Mouse (Mus musculus) regulatory T cell (primary cell): ENCODE data around the gene Prdx5.
"Not testable (repeated sequence)": the region's sequence is repeated elsewhere in the genome, so short reads cannot be mapped to it uniquely, and the experiment has no call there.

ENCODE experiments used
- in situ Hi-C: fragments of 300-600 bp; cut with MboI, MseI; formaldehyde crosslinking; loops from one replicate; pipeline ENCODE4 v1.15.1; 2025; ENCODE audit warnings: high pct_unique_total_duplicates

Prdx5 gene

DNA sequence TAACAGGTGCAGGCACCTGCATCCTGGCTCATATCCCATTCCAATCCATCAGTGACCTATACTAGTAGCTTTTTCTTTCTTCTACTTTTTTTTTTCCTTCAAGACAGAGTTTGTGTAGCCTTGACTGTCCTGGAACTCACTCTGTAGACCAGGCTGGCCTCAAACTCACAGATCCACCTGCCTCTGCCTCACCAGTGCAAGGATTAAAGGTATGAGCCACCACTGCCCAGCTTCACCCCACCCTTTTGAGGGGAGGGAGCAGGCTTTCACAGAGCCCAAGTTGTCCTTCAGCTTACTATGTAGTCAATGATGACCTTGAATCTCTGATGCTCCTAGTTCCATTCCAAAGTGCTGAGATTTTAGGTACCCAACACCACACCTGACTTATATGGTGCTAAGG lies 9.5 kb upstream of the Prdx5 start:
- in situ Hi-C loops: no loop called here

- in situ Hi-C loops: no loop called here
Observed at GRCm38 (mm10) chr19:6918321-6918720, 8.4 kb upstream of the Prdx5 start.

DNA sequence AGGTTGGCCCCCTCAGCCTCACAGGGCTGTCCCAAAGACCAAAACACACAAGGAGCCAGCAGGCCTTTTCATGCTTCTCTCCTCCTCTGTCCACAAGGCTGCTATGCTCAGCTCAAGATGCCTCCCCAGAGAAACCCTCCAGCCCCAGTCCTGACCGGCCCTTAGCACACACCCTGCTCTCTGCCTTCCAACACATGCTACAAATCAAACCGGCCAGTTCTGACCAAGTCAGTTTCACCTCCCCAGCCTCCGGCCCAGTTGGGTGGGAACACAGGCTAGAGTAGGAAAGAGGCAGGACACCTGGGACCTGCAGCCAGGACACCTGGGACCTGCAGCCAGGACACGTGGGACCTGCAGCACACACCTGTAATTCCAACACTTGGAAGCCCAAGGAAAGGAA lies 6.6 kb upstream of the Prdx5 start:
- in situ Hi-C loops: no loop called here

DNA sequence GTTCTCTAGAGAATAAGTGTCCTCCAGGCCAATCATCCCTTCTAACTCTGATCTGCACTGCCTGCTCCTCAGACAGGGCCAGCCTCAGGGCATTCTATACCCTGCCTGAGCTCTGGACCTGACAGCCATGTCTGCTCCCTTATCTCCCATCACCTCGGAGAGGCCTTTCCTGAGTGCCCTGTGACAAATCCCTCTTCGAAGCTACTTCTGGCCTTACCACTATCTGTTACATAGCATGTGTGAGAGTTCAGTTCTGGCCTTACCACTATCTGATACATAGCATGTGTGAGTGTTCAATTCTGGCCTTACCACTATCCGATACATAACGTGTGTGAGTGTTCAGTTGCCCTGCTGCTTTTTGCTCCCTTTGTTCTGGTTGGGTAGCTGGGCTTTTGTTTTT lies 5.4 kb upstream of the Prdx5 start:
- in situ Hi-C loops: no loop called here

DNA sequence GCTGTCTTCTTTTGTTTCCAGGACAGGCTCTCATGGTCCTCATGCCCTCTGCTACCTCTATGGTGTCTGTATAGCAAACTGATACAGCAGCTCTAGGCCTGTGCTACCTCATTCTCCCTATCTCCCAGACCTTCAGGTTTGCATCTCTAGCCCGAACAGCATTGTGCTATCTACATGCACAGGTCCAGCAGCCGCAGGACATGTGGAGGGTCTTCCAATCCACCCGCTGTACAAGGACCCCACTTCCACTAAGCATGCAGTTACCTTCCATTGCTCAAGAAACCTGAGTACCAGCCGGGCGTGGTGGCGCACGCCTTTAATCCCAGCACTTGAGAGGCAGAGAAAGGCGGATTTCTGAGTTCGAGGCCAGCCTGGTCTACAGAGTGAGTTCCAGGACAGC lies 4.6 kb upstream of the Prdx5 start:
- in situ Hi-C loops: loop anchor here (5.0 kb wide), 1 partner anchor 42 kb away; no protein-coding TSS in a partner anchor

GRCm38 (mm10) chr19:6913991-6914390 lies 4.1 kb upstream of the Prdx5 start:
- in situ Hi-C loops: loop anchor here (5.0 kb wide), 1 partner anchor 42 kb away; no protein-coding TSS in a partner anchor

- in situ Hi-C loops: loop anchor here (5.0 kb wide), 1 partner anchor 41 kb away; no protein-coding TSS in a partner anchor
Observed at GRCm38 (mm10) chr19:6913036-6913435, 3.1 kb upstream of the Prdx5 start.

GRCm38 (mm10) chr19:6912205-6912970 lies 2.5 kb upstream of the Prdx5 start:
- in situ Hi-C loops: loop anchor here (5.0 kb wide), 1 partner anchor 40 kb away; no protein-coding TSS in a partner anchor

DNA sequence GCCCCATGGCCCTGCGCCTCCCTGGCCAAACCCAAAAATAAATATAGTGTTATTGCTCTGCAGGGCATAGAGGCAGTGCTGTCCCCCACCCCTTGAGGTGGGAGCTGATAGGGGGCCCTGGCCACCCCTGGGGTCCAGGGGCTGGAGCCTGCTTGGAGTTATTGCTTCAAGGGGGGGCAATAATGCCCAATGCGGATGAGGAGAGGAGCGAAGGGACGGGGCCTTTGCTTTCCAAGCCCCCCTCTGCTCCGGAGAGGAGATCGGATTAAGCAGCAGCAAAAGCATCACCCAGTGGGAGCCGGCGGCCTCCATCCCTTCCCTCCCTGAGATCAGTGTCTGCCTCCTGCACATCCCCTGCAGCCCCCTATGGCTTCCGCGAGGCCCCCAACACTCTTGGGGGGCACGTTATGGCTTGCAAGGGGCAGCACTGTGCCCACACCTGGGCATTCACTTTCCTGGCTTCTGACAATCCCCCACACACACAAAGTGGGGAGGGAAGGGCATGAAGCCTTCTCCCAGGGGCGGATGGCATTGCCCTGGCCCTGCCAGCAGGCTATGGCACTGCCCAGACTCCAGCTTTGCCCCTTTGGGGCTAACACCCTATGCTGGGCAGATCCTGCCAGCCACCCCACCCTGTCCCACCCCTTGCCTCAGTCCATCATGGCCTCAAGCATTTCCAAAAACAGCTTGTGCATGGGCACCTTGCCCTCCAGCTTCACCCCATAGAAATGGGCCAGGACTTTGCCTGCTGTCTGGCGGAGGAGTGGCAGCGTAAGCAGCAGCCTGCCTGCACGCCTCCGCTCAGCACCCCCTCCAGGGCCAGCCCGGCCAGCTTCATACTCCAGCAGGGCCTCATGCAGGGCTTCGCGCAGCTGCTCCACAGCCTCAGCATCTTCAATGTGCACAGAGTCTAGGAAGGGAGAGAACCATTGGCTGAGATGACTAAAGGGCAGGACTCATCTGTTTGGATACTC lies 1.5 kb upstream of the Prdx5 start:
- in situ Hi-C loops: loop anchor here (5.0 kb wide), 1 partner anchor 39 kb away; no protein-coding TSS in a partner anchor

- in situ Hi-C loops: loop anchor here (5.0 kb wide), 1 partner anchor 38 kb away; no protein-coding TSS in a partner anchor
Observed at GRCm38 (mm10) chr19:6910306-6910705, 400 bp upstream of the Prdx5 start.

GRCm38 (mm10) chr19:6909021-6909420 lies 885 bp downstream of the Prdx5 start:
- in situ Hi-C loops: no loop called here

DNA sequence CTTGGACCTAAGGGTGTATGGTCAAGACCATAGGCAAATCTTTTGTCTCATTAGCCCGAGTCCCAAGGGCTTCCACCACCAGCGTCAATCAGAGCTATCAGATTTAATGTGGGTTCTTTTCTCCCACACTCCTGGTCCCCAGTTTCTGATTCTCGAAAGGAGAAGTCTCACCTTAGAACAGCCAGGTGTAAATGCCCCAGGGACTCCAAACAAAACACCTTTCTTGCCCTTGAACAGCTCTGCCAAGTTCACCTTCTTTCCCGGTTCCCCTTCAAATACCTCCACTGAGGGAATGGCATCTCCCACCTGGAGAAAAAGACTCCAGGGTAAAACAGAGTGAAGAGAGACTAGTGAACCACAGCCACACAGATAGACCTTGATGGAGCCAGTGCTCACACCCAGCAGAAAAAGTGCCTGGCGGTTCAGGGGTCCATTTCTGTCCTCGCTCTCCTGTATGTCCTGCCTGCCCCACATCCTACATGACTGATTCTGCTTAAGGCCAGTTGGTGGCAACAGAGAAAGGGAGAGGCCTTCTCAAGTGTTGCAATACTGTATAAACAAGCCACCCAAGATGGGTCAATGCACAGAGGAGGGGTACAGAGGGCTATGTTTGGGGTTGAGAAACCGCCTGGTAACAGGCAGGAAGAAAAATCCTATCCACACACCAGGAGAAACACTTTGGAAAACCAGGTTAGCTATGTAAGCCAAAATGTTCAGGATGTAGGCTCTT lies 1.9 kb downstream of the Prdx5 start:
- in situ Hi-C loops: no loop called here

DNA sequence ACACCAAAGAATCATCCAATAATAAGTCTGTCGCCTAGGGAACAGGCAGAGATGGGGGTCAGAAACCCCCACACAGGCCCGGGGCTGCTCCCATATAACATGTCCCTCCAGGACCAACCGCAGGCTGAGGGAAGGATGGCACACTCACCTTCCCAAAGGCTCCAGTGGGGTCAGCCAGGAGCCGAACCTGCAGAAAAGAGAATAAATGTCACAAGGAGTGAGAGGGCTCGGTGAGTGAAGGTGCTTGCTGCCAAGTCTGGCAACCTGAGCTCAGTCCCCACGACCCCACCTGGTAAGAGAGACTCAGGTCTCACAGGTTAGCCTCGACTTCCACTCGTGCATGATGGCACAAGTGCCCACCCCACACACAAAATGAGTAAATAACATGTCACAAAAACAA lies 2.8 kb downstream of the Prdx5 start:
- in situ Hi-C loops: no loop called here

DNA sequence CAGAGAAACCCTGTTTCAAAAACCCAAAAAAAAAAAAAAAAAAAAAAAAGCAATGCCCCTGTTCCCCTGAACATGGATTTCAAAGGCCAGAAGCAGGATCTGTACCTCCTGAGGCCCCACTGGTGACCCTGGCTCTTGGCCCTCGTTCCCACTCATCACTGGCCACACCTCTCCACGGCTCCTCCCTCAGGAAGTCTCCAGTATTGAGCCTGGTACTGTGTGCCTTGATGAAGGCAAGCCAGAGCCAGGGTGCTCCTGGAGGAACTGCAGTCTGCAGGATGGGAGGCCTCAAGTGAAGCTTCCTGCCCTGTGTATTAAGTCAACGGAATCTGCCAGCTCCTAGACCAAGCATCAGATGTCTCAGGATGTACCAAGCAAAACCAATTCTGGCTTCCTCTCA lies 3.7 kb downstream of the Prdx5 start:
- in situ Hi-C loops: no loop called here

GRCm38 (mm10) chr19:6905498-6906159 lies 4.3 kb downstream of the Prdx5 start:
- in situ Hi-C loops: no loop called here

DNA sequence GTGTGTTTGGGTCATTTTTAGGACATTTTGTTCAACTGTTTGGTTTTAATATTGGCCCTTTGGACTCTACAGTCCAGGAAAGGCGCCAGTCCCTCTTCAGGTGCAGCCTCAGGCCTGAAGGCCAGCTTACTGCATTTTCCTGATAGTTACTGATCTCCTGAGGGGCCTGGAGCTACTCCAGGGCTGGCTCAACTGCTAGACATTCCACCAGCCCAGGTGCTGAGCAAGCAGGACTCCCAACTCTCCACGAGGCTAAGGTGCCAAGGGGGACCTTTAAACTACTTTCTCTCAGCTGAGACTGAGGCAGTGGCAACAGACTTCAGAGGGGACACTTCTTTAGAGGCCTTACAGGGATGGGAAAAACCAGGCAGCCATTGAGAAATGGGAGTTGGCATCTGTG lies 5.1 kb downstream of the Prdx5 start:
- in situ Hi-C loops: no loop called here

GRCm38 (mm10) chr19:6903031-6903430 lies 6.9 kb downstream of the Prdx5 start:
- in situ Hi-C loops: no loop called here

DNA sequence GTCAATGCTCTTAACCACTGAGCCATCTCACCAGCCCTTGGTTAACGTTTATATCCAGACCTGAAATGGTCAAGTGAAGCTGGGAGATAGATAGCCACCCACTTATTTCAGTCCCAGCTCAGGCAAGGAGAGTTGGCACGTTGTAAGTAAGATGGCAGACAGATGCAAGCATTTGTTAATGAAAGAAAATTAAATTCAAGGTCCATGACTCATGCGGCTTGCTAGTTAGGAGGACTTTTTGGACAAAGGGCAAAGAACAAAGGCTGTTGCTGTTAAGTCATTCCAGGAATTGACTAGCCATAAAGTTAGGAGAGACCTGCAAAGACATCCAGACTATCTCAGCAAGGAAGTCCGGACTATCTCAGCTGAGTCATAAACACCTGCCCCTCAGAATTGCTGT lies 10.3 kb downstream of the Prdx5 start:
- in situ Hi-C loops: no loop called here

GRCm38 (mm10) chr19:6895608-6896305 lies 14.1 kb downstream of the Prdx5 start:
- in situ Hi-C loops: not testable (repeated sequence)

GRCm38 (mm10) chr19:6893731-6894451 lies 16.0 kb downstream of the Prdx5 start:
- in situ Hi-C loops: no loop called here
